In genomic region chr2:60113661-60114560, GRCm38 (mm10) we compare ENCODE assay signal across 22 mouse cellular contexts.
DNase-seq lines count a peak whose midpoint lies in the region; ATAC-seq and TF ChIP-seq lines count a peak whose summit lies in the region.
"Had no signal": no experiment of that assay in that cellular context is flagged by ENCODE, and none has a peak within 500 bp of the region (broad histone marks: within the 10 kb centered on the region; RNA-seq: fewer than 3 reads in every experiment).

No protein-coding gene starts in this region.

- TF ChIP-seq POLR2A in lung, adult 2 months (IDR thresholded peaks at IDR 0.05; ENCODE audit: borderline replicate concordance, extremely low read depth, low read depth, low read length), result no peak
- TF ChIP-seq POLR2A in CH12.LX (IDR thresholded peaks at IDR 0.05; ENCODE audit: low read depth, low read length), result no peak

- peak; percentile 93 for ATAC-seq in granulocyte monocyte progenitor cell, adult 5-6 weeks (replicated peaks; ENCODE audit: poor library complexity, severe bottlenecking)
- peak; percentile 87 for ATAC-seq in monocyte, adult 5-6 weeks (replicated peaks; ENCODE audit: insufficient number of reproducible peaks, low FRiP score, low TSS enrichment, poor library complexity, severe bottlenecking)
- ATAC-seq: forebrain, postnatal 0 days; midbrain, embryonic 13.5 days had no signal

- TF ChIP-seq CTCF in lung, adult 2 months (IDR thresholded peaks at IDR 0.05; ENCODE audit: insufficient read depth, low read length), result no peak
- no peak for TF ChIP-seq CTCF in CH12.LX (conservative IDR thresholded peaks at IDR 0.05 in 1 of 2, IDR thresholded peaks at IDR 0.05 in 1 of 2; ENCODE audit: low read depth in 2 of 2, low read length in 2 of 2)

- 68% methylated on average over 12 of the region's 12 CpGs for WGBS in lung, adult 2 months

- peaks cover 7% of the 10 kb centered on the region for H3K9me3 ChIP-seq in CH12.LX (replicated peaks; ENCODE audit: low read length)
- H3K9me3 ChIP-seq: embryonic facial prominence, embryonic 12.5 days; limb, embryonic 12.5 days; midbrain, embryonic 13.5 days had no signal

- no peaks in the 10 kb centered on the region for H3K27me3 ChIP-seq in CH12.LX (replicated peaks)
- H3K27me3 ChIP-seq: embryonic facial prominence, embryonic 12.5 days; limb, embryonic 12.5 days; midbrain, embryonic 13.5 days had no signal

- 0 out of 2 replicates have a peak overlapping the region, but pooled peaks have one; percentile 10 for H3K27ac ChIP-seq in CH12.LX (ENCODE audit: insufficient read depth, low read depth)
- H3K27ac ChIP-seq: embryonic facial prominence, embryonic 12.5 days; hindbrain, embryonic 10.5 days; layer of hippocampus, adult 2 months; limb, embryonic 12.5 days; liver, embryonic 14.5 days; midbrain, embryonic 13.5 days had no signal

- peaks cover 3 to 21% of the 10 kb centered on the region in 2 experiments for H3K36me3 ChIP-seq in CH12.LX (replicated peaks in 1 of 2; ENCODE audit: control insufficient read depth in 1 of 2, insufficient read depth in 1 of 2, low read length in 1 of 2)

- H3K4me1 ChIP-seq in lung, adult 2 months (ENCODE audit: control insufficient read depth, insufficient read depth, low read length), result peaks cover 12% of the 10 kb centered on the region
- H3K4me1 ChIP-seq in CH12.LX (ENCODE audit: control insufficient read depth in 1 of 2, insufficient read depth in 2 of 2), result peaks cover 10 to 45% of the 10 kb centered on the region in 2 experiments

- no peak overlapping the region for H3K4me3 ChIP-seq in lung, adult 2 months (replicated peaks; ENCODE audit: extremely low read depth, low read depth, low read length)
- peak overlapping the region in 2 of 3 experiments; percentile 14 to 26 for H3K4me3 ChIP-seq in CH12.LX (replicated peaks in 1 of 3; ENCODE audit: low read depth in 2 of 3, low read length in 2 of 3, poor library complexity in 1 of 3)
- H3K4me3 ChIP-seq: embryonic facial prominence, embryonic 12.5 days; hindbrain, embryonic 10.5 days; layer of hippocampus, adult 2 months; limb, embryonic 12.5 days; midbrain, embryonic 13.5 days; myocyte had no signal

- TF ChIP-seq EP300 in CH12.LX (IDR thresholded peaks at IDR 0.05; ENCODE audit: low read length), result no peak

- H3K9ac ChIP-seq in CH12.LX (ENCODE audit: insufficient read depth, low read depth), result no peak overlapping the region; the same call in 1 of the 2 replicates
- H3K9ac ChIP-seq: embryonic facial prominence, embryonic 12.5 days; forebrain, postnatal 0 days; limb, embryonic 12.5 days; liver, embryonic 14.5 days; midbrain, embryonic 13.5 days had no signal

- in situ Hi-C loops in CH12.LX (cut with MboI; ENCODE audit: low pct_ligation_motif_present, low pct_unique_long_range_greater_than_20kb, low sequenced_read_pairs), result no loop called here

- peaks cover 35% of the 10 kb centered on the region for H3K79me2 ChIP-seq in CH12.LX (replicated peaks; ENCODE audit: control insufficient read depth, extremely low read depth, insufficient read depth, poor library complexity, severe bottlenecking)

- TF ChIP-seq RAD21 in CH12.LX (IDR thresholded peaks at IDR 0.05; ENCODE audit: low read depth, low read length), result no peak; the same call in 1 of the 2 replicates

- peak; percentile 41 for DNase-seq in lung, postnatal 36 days
- DNase-seq in lung, adult 2 months, result no peak
- peak; percentile 66 for DNase-seq in CH12.LX (ENCODE audit: extremely low read depth)
- DNase-seq in gastrocnemius, postnatal 4 days (ENCODE audit: low spot score in 2 of 2), result no peak
- no peak for DNase-seq in urinary bladder, adult 18-20 months (ENCODE audit: low spot score in 2 of 2)
- DNase-seq: adrenal gland, postnatal 10 days; cerebellum, adult 18-20 months; cerebellum, postnatal 36 days; forebrain, postnatal 0 days; heart, adult 18-20 months; lung, postnatal 14 days; right cerebral cortex, adult 18-20 months; thymus, postnatal 4 days had no signal

- dilution Hi-C loops in CH12.LX (cut with MboI; ENCODE audit: extremely low pct_ligation_motif_present, extremely low pct_unique_long_range_greater_than_20kb, low sequenced_read_pairs), result no loop called here

- peak overlapping the region; percentile 61 for H3K4me2 ChIP-seq in CH12.LX (ENCODE audit: insufficient read depth, low read depth, poor library complexity, severe bottlenecking)
- H3K4me2 ChIP-seq: embryonic facial prominence, embryonic 12.5 days; limb, embryonic 12.5 days; midbrain, embryonic 13.5 days had no signal

TF ChIP-seq in CH12.LX, 34 proteins besides CTCF, POLR2A, EP300 and RAD21:
- TF ChIP-seq IRF4 (IDR thresholded peaks at IDR 0.05; ENCODE audit: low read depth, low read length), result no peak
- no peak for TF ChIP-seq RCOR1 (conservative IDR thresholded peaks at IDR 0.05; ENCODE audit: low read depth, low read length)

Comparison
In these comparisons a context has a peak if more than half of its experiments do, and no peak if none do; other contexts are left out.
1. DNase-seq: peak in lung, postnatal 36 days (single experiment) and CH12.LX (single experiment); none in lung, adult 2 months (single experiment), gastrocnemius, postnatal 4 days (0 of 2) and urinary bladder, adult 18-20 months (0 of 2).